Mouse (Mus musculus) c-Kit-positive CD71-positive TER-119-negative erythroid progenitor cells, embryonic 14.5 days (primary cell): ENCODE results near the gene Xrcc1.
A peak's percentile ranks its signal among the peaks of the same experiment; 100 is the strongest.

ENCODE experiments used
- DNase-seq: peaks from one replicate; pipeline ENCODE4 v3.0.0-alpha.2; 2013; ENCODE audit warnings: low read depth

Gene Xrcc1

GRCm38 (mm10) chr7:24564607-24565265 is 18.6 kb downstream of the Xrcc1 start:
- DNase-seq: no peak

- no peak for DNase-seq
Measured at GRCm38 (mm10) chr7:24565627-24566026, 19.5 kb downstream of the Xrcc1 start.

- no peak for DNase-seq
Measured at GRCm38 (mm10) chr7:24566206-24566605, 20.1 kb downstream of the Xrcc1 start.

GRCm38 (mm10) chr7:24568512-24568911 is 22.4 kb downstream of the Xrcc1 start:
- no peak for DNase-seq

- no peak for DNase-seq
Measured at GRCm38 (mm10) chr7:24571071-24571470, 25.0 kb downstream of the Xrcc1 start.

GRCm38 (mm10) chr7:24572455-24572854 is 26.4 kb downstream of the Xrcc1 start:
- DNase-seq: no peak

GRCm38 (mm10) chr7:24574224-24574796 is 28.2 kb downstream of the Xrcc1 start:
- no peak for DNase-seq

- DNase-seq: no peak
Measured at GRCm38 (mm10) chr7:24577811-24578210, 31.7 kb downstream of the Xrcc1 start.

GRCm38 (mm10) chr7:24584876-24585275 is 38.8 kb downstream of the Xrcc1 start:
- DNase-seq: no peak

- DNase-seq: no peak
Measured at GRCm38 (mm10) chr7:24585995-24586394, 39.9 kb downstream of the Xrcc1 start.

GRCm38 (mm10) chr7:24586828-24587227 is 40.7 kb downstream of the Xrcc1 start:
- DNase-seq: peak; percentile 59

GRCm38 (mm10) chr7:24587330-24588105 is 41.4 kb downstream of the Xrcc1 start, which contains the start of the genes Ethe1 and Zfp575:
TSS of gene Ethe1 (plus strand) at chr7:24587543.
TSS of gene Zfp575 (minus strand) at chr7:24587641.
- DNase-seq: no peak

GRCm38 (mm10) chr7:24588336-24588735 is 42.2 kb downstream of the Xrcc1 start:
- DNase-seq: no peak

- DNase-seq: peak; percentile 58
Measured at GRCm38 (mm10) chr7:24591735-24592134, 45.6 kb downstream of the Xrcc1 start.

GRCm38 (mm10) chr7:24592163-24592562 is 46.1 kb downstream of the Xrcc1 start:
- no peak for DNase-seq

- DNase-seq: no peak
Measured at GRCm38 (mm10) chr7:24592781-24593180, 46.7 kb downstream of the Xrcc1 start.

GRCm38 (mm10) chr7:24593621-24594308 is 47.7 kb downstream of the Xrcc1 start:
- peak; percentile 60 for DNase-seq

- DNase-seq: no peak
Measured at GRCm38 (mm10) chr7:24594309-24594803, 48.3 kb downstream of the Xrcc1 start.

GRCm38 (mm10) chr7:24595464-24595863 is 49.4 kb downstream of the Xrcc1 start:
- no peak for DNase-seq

GRCm38 (mm10) chr7:24598121-24598520 is 52.0 kb downstream of the Xrcc1 start:
- no peak for DNase-seq

GRCm38 (mm10) chr7:24599211-24600067 is 53.4 kb downstream of the Xrcc1 start:
- DNase-seq: no peak
